Mouse (Mus musculus) left cerebral cortex, adult 2 months (tissue): Measurements from ENCODE around the gene 4933428G20Rik. TPM values are rescaled to one million over a fixed set of nuclear protein-coding genes. Genes with fewer than 3 reads are reported as not detected.
A peak's percentile ranks its signal among the peaks of the same experiment; 100 is the strongest.

Source experiments
- DNase-seq, 2 experiments: peaks; one replicate each; pipeline ENCODE4 v3.0.0; 2021 to 2022; ENCODE audit warnings: low spot score in 2 of 2, mixed read lengths in 1 of 2; ENCODE audit errors: extremely low spot score in 1 of 2
- H3K27ac ChIP-seq: fragments of 200-600 bp; 2 replicates; pipeline ENCODE4 v1.8.1; 2022
- H3K4me3 ChIP-seq: fragments of 200-600 bp; 2 replicates; pipeline ENCODE4 v1.8.1; 2022
- CTCF ChIP-seq: fragments of 200-600 bp; IDR thresholded peaks from 2 replicates; pipeline ENCODE4 v1.8.1; 2022; ENCODE audit warnings: antibody characterized with exemption, mild to moderate bottlenecking, moderate library complexity
- intact Hi-C: fragments of 180-260 bp; cut with DNase I; formaldehyde crosslinking; loops from one replicate; pipeline ENCODE4 v1.15.1; 2025
- total RNA-seq, 2 experiments: library from RNA; stranded (reverse); gene quantifications; 2 replicates each; pipeline ENCODE4 v1.2.3; 2021

4933428G20Rik gene
- total RNA-seq, 2 experiments from 2014 or later: not detected

- intact Hi-C loops: loop anchor here (1.0 to 2.0 kb wide), 3 partner anchors 36 to 108 kb away; no protein-coding TSS in a partner anchor
- H3K4me3 ChIP-seq: no peak overlapping the region
- peak; percentile 95 for TF ChIP-seq CTCF
- DNase-seq: peak; percentile 79 to 83
- no peak overlapping the region for H3K27ac ChIP-seq
Observed at GRCm38 (mm10) chr11:97468639-97469287, 31.4 kb downstream of the 4933428G20Rik start.

- no peak overlapping the region for H3K4me3 ChIP-seq
- intact Hi-C loops: loop anchor here (2.0 kb wide), 1 partner anchor 16 kb away; no protein-coding TSS in a partner anchor
- TF ChIP-seq CTCF: no peak
- peak overlapping the region; percentile 50 for H3K27ac ChIP-seq
- DNase-seq: peak in 1 of 2 experiments; percentile 46
Observed at GRCm38 (mm10) chr11:97466444-97467160, 33.5 kb downstream of the 4933428G20Rik start.

GRCm38 (mm10) chr11:97465957-97466356 lies 34.2 kb downstream of the 4933428G20Rik start:
- Histone ChIP-seq H3K4me3 (no peak overlapping the region), H3K27ac (peak overlapping the region; percentile 50)
- no peak for TF ChIP-seq CTCF
- intact Hi-C loops: loop anchor here (2.0 kb wide), 1 partner anchor 15 kb away; no protein-coding TSS in a partner anchor
- no peak for DNase-seq

GRCm38 (mm10) chr11:97463991-97464390 lies 36.1 kb downstream of the 4933428G20Rik start:
- no peak for TF ChIP-seq CTCF

GRCm38 (mm10) chr11:97463166-97463565 lies 37.0 kb downstream of the 4933428G20Rik start:
- Histone ChIP-seq H3K4me3 (no peak overlapping the region), H3K27ac (no peak overlapping the region)
- no peak for TF ChIP-seq CTCF
- intact Hi-C loops: no loop called here
- no peak for DNase-seq

More at GRCm38 (mm10) chr11:97463991-97464390, 36.1 kb downstream of the 4933428G20Rik start:
- no peak overlapping the region for H3K4me3 ChIP-seq
- H3K27ac ChIP-seq: no peak overlapping the region
- DNase-seq: no peak
- intact Hi-C loops: no loop called here

- no peak overlapping the region; the same call in 1 of the 2 replicates for H3K27ac ChIP-seq
- no peak for DNase-seq
- no peak overlapping the region for H3K4me3 ChIP-seq
- intact Hi-C loops: no loop called here
- peak; percentile 22 for TF ChIP-seq CTCF
Observed at GRCm38 (mm10) chr11:97462538-97462937, 37.6 kb downstream of the 4933428G20Rik start.

- no peak for TF ChIP-seq CTCF
- intact Hi-C loops: no loop called here
- Histone ChIP-seq H3K4me3 (no peak overlapping the region), H3K27ac (no peak overlapping the region)
- DNase-seq: no peak
Observed at GRCm38 (mm10) chr11:97461307-97461820, 38.8 kb downstream of the 4933428G20Rik start.

- no peak for TF ChIP-seq CTCF
- no peak for DNase-seq
Observed at GRCm38 (mm10) chr11:97457120-97457519, 43.0 kb downstream of the 4933428G20Rik start.

GRCm38 (mm10) chr11:97451625-97452024 lies 48.5 kb downstream of the 4933428G20Rik start:
- TF ChIP-seq CTCF: no peak
- H3K27ac ChIP-seq: peak overlapping the region; percentile 97
- DNase-seq: no peak
- intact Hi-C loops: loop anchor here (2.0 kb wide), 1 partner anchor 15 kb away; no protein-coding TSS in a partner anchor
- H3K4me3 ChIP-seq: peak overlapping the region; percentile 83

More at GRCm38 (mm10) chr11:97457120-97457519, 43.0 kb downstream of the 4933428G20Rik start:
- intact Hi-C loops: no loop called here
- H3K27ac ChIP-seq: no peak overlapping the region
- H3K4me3 ChIP-seq: no peak overlapping the region

GRCm38 (mm10) chr11:97450305-97450922 lies 49.7 kb downstream of the 4933428G20Rik start:
- intact Hi-C loops: loop anchor here (2.0 kb wide), 1 partner anchor 16 kb away; no protein-coding TSS in a partner anchor
- Histone ChIP-seq H3K27ac (peak overlapping the region; percentile 97), H3K4me3 (peak overlapping the region; percentile 83)
- no peak for TF ChIP-seq CTCF
- peak in 1 of 2 experiments; percentile 61 for DNase-seq

GRCm38 (mm10) chr11:97449601-97450293 lies 50.4 kb downstream of the 4933428G20Rik start:
- no peak; the same call in 1 of the 2 replicates for TF ChIP-seq CTCF
- intact Hi-C loops: loop anchor here (2.0 kb wide), 1 partner anchor 17 kb away; no protein-coding TSS in a partner anchor
- H3K27ac ChIP-seq: peak overlapping the region; percentile 97

More at GRCm38 (mm10) chr11:97449601-97450293, 50.4 kb downstream of the 4933428G20Rik start:
- peak; percentile 78 to 79 for DNase-seq
- H3K4me3 ChIP-seq: peak overlapping the region; percentile 83
